Mouse (Mus musculus): ENCODE data around the gene Ccdc51.

Ccdc51 gene

DNA sequence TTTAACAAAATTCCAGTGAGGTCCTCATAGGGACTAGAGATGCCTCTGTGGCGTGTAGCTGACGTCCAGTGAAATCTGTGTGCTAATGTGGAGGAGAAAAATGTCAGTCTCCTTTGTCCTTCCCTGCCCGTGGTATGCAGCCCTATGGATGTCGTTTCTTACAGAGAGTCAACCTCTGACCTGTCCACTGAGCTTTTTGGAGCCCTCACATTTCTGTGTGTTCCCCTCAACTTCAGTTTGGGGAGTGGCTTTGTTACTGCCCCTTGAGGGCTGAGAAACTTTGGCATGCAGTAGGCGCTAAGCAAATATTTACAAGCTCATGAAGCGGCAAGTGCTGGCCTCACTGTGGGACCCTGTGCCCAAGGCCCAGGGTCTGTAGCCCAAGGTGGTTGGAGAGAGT, 15.0 kb downstream of the Ccdc51 start:
- peak; percentile 56 for DNase-seq

DNA sequence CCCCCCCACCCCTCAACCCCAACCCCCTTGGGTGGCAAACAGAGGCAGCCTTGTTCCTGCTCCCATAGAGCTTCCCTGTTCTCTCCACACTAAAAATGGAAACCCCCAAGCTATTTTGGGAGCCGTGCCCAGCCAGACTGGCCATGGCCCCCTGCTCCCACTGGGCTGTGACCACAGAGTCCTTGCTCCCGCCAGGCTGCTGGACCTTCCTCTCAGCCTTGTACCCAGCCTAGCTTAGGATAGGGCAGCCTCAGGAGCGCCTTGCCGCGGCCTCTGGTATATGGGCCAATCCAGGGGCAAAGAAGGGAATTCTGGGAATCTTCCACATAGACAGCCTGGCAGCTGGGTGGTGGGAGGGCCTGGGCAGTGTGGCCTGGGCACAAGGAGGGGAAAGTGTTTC, 15.5 kb downstream of the Ccdc51 start:
- peak; percentile 55 for DNase-seq

DNA sequence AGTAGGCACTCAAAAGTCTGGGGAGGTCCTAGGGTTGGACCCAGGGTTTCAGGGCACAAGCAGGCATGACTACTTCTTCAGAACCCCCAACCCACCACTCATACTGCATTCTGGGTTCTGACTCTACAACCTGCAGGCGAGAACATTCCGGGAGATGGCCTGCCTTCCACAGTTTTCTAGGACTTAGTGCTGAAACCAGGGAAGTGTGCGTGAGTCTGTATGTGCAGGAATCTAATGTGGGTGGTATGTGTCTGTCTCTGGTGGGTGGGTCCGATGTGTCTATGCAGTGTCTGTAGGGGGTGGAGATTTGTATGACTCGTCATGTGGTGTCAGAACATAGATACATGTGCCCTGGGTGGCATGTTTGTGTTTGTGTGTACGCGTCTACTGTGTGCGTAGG, 16.1 kb downstream of the Ccdc51 start:
- peak; percentile 17 for DNase-seq

DNA sequence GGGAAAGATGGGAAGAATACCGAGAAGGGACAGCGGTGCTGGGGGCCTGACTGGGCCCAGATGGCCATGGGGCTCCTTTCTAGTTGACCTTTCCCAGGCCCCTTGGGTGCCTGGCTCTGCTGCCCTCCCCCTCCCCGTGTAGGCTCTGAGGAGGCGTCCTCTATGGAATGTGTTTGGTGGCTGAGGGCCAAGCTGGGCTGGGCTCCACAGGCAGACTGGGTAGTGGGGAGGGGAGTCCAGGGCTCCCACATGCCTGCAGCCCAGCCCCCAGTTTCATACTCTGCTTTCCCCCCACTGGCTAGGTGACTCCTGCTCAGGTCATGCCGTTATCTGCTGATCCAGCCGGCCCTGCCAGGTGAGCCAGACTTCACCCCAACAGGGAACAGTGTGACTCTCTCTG, 16.7 kb downstream of the Ccdc51 start:
- DNase-seq, result peak; percentile 87

DNA sequence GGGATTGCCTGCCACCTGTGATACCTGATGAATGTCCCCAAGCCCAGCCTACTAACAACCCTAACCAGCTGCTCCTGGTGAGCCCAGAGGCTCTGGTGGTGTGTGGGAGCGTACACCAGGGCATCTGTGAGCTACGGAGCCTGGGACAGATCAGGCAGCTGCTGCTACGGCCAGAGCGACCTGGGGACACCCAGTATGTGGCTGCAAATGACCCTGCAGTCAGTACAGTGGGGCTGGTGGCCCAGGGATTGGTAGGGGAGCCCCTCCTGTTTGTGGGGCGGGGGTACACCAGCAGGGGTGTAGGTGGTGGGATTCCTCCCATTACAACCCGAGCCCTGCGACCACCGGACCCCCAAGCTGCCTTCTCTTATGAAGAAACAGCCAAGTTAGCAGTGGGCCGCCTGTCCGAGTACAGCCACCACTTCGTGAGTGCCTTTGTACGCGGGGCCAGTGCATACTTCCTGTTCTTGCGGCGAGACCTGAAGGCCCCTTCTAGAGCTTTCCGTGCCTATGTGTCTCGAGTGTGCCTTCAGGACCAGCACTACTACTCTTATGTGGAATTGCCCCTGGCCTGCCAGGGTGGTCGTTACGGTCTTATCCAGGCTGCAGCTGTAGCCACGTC, 18.1 kb downstream of the Ccdc51 start:
- DNase-seq, result no peak

DNA sequence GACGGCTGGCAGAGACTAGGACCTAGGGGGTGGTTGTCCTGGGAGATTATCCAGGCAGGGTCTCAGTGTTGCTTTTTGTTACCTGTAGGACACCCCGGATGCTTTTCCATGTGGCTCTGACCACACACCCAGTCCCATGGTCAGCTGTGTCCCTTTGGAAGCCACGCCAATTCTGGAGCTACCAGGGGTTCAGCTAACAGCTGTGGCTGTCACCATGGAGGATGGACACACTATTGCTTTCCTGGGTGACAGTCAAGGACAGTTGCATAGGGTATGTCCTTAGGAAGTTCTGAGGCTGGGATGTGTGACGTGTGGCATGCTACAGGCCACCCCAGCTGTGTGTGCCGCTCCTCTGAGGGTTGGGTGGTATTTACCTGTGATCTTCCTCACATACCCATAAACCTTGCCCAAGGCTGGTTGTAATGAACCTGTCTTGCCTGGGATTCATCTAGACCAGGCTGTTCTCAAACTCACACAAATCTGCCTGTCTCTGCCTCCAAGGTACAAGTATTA, 19.7 kb downstream of the Ccdc51 start:
- DNase-seq, result no peak

DNA sequence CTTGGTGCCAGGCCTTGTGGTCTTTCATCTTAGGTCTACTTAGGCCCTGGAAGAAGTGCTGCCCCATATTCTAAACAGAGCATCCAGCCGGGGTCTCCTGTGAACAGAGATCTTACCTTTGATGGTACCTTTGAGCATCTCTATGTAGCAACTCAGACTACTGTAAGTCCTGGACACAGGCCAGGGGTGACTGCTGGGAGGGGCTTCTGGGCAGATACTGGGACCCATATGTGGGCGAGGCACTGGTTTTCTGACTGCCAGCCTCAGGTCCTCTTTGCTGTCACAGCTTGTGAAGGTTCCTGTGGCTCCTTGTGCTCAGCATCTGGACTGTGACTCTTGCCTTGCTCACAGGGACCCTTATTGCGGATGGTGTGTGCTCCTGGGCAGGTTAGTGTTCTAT, 20.2 kb downstream of the Ccdc51 start:
- DNase-seq, result no peak

DNA sequence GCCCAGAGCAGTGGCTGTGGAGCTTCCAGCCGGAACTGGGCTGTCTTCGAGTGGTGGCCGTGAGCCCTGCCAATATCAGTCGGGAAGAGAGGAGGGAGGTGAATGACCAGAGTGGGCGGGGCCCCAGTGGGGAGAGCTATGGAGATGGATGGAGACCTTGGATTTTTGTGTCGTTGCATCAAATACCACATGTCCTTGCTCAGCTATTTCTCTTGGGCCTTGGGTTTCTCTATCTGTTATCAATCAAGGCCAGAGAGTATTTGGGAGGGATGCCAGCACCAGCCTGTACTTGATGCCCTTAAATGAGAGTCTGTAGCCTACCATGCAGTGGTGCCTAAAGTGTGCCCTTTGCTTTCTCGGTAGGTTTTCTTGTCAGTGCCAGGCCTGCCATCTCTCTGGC, 21.0 kb downstream of the Ccdc51 start:
- DNase-seq, result peak; percentile 39

DNA sequence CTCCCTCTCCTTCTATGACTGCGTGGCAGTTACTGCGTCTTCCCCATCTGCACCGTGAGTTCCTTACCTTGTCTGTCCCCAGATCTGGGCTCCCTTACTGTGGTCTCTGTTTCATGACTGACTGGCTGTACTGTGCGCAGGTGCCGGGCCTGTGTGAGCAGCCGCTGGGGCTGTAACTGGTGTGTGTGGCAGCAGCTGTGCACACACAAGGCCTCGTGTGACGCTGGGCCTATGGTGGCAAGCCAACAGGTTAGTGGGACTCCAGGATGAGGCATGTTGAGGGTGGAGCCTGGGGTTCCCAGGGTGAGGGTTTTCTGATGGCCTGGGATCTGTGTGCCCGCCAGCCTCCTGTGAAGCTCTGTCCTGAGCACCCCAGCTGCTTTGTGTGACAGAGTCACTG, 21.8 kb downstream of the Ccdc51 start:
- no peak for DNase-seq

DNA sequence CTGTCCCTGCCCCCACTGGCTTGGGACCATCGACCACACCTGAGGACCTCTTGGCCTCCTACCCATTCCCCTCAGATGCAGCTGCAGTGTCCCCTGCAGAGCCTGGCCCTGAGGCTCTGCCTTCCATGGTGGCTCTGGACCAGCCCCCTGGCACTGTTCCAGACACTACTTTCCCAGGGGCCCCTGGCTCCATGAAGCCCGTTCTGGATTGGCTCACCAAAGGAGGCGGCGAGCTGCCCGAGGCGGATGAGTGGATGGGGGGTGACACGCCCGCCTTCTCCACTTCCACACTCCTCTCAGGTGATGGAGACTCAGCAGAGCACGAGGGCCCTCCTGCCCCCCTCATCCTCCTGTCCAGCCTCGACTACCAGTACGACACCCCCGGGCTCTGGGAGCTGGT, 22.7 kb downstream of the Ccdc51 start:
- peak; percentile 46 for DNase-seq

DNA sequence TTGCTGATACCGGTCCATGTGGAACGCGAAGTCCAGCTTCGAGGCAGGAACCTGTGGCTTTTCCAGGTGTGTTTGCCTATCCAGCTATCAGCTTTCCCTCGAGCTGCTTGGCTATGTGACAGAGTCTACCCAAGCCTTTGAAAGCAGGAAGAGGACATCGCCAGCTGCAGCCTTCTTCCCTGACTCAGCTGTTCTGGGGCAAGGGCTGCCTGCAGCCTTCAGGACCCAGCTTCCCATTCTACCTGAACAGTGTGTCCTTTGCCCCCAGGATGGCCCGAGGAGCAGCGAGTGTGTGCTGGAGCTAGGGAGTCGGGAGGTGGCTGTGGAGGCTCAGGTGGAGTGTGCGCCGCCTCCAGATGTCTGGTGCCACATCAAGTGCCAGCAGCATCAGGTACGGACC, 23.4 kb downstream of the Ccdc51 start:
- DNase-seq, result no peak

DNA sequence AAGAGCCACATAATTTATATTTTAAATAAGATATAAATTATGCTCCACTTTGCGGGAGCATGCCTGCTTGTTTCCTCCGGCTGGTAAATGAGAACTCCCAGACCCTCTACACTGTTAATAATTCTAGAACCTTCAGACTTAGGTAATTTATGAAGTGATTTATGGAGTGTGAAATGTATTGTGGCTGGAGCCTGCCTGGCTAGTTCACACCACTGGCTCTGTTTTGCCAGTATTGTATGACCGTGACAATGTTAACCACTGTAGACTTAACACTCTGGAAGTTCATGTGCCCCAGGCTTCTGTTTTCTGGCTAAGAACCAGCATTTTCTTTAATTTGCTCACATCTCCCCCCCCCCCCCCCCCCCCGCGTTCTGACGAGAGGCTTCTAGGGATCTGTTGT, 25.0 kb downstream of the Ccdc51 start:
- DNase-seq, result no peak

DNA sequence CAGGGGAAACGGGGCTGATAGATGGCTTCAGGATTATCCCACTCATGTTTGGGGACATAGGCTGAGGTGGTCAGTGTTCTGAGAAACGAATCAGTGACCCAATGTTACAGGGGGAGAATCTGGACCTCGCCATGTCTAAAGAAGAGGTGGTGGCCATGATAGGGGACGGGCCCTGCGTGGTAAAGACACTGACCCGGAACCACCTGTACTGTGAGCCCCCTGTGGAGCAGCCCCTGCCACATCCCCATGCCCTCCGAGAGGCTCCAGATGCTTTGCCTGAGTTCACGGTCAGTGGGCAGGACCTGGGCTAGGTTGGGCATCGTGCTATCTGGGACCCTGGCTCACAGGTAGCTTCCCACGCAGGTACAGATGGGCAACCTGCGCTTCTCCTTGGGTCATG, 27.9 kb downstream of the Ccdc51 start:
- no peak for DNase-seq

DNA sequence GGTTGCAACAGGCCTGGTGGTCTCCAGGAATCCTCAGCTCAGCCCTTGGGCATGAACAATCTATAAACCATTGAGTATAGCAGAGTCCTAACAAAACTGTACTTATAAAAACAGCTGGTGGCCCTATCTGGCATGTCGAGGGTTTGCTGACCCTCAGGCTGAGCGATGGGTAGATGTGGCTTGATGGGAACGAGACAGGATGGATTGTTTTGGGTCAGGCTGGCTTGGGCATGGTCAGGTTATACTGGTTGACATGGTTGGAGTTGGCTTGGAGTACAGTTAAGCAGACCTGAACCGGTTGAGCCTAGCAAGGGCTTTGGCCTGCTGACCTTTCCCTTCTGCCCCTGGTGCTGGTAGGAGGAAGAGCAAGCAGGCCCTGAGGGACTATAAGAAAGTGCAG, 28.8 kb downstream of the Ccdc51 start:
- DNase-seq, result no peak

DNA sequence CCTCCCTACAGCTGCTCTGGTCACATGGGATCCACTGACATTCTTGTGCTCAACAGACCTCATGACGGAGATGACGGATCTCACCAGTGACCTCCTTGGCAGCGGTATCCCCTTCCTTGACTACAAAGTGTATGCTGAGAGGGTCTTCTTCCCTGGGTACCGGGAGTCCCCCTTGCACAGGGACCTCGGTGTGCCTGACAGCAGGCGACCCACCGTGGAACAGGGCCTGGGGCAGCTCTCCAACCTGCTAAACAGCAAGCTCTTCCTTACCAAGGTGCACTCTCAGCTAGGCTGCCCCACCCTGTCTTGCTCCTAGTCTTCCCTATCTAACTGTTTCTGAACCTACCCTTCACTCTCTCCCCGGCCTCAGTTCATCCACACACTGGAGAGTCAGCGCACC, 29.3 kb downstream of the Ccdc51 start:
- no peak for DNase-seq

DNA sequence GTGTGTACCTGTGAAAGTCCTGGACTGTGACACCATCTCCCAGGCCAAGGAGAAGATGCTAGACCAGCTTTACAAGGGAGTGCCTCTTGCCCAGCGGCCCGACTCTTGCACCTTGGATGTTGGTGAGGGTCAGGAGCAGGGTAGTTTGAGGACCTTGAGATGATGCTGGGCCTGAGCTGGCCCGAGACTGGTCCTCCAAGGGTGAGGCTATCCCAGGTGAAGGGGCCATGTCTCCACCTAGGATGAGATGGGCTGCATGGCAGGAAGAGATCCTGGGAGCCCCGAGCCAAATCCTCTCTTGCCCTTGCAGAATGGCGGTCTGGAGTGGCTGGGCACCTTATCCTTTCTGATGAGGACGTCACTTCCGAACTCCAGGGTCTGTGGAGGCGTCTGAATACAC, 31.0 kb downstream of the Ccdc51 start:
- DNase-seq, result no peak

DNA sequence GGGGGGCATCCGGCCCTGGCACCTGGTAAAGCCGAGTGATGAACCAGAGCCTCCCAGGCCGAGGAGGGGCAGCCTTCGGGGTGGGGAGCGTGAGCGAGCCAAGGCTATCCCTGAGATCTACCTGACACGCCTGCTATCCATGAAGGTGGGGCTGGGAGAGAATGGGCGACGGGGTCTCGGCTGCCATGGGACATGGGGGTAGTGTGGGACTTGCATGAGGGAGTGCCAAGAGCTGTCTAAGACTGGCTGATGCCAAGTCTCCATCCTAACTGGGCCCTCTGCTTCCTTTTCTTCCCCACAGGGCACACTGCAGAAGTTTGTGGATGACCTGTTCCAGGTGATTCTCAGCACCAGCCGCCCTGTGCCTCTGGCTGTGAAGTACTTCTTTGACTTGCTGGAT, 32.0 kb downstream of the Ccdc51 start:
- no peak for DNase-seq

DNA sequence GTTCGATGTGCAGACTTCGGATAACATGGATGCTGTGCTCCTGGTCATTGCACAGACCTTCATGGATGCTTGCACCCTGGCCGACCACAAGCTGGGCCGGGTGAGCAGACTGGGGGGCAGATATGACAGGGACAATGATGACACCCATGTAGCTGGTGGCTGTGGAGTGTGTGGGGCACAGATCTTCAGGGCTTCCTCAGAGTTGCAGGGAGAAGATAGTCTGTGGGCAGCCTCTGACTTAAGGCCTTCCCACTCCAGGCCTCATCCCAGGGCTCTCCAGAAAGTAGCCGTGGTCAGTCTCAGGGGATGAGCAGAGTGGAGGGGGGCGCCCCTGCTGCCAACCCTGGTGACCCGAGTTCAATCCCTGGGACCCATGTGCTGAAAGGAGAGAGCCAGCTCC, 32.6 kb downstream of the Ccdc51 start:
- DNase-seq, result no peak

DNA sequence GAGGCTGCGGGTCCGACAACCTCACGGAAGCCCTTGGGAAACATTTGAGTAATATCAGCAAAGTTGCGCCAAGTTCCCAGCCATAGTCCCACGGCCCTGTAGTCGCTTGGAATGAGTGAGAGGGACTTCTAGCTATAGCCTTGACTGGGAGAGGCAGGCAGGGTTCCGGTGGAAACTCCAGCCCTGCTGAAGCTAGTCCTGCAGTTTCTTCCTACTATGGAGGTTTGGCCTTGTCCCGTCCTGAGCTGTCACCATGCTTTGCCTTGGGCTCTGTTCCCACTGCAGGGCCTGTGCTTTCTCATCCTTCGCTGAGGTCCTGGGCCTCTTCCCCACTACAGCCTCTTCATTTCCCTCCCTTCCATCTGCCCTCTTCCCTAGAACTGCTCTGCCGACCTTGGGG, 33.9 kb downstream of the Ccdc51 start:
- DNase-seq, result no peak

DNA sequence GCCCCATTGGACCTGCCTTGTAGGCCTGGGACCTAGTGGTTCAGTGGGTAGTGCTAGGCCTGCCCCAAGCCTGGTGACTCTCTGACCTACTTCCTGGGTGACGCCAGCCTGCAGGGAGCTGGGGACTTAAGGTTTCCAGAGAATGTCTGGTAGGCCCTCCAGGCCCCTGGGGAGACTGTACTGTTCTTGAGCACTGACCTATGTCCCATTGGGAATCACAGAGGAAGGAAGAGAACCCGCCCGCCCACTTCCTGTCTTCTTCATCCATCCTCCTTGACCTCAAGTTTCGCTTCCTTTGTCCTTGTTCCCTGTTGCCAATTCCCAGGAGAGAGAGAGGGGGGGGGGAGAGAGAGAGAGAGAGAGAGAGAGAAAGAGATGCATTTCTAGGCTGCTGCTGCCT, 35.8 kb downstream of the Ccdc51 start:
- peak; percentile 72 for DNase-seq

DNA sequence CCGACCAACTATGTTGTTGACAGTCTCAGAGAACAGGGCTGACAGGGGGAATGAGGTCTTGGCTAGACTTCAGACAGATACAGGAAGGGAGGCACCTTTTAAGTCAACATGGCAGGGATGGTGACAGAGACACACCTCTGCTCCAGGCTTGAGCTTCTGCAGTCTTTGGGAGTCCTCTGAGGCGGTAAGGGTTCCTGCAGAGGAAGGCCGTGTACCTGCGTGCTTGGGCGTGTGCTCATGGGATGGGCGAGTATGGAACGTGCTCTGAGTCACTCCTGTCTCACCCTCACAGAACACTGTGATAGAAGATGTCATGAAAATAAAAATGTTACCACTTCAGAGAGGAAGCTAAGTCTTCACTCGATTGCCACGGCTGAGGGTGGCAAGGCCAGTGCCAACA, 37.3 kb downstream of the Ccdc51 start:
- DNase-seq, result no peak

DNA sequence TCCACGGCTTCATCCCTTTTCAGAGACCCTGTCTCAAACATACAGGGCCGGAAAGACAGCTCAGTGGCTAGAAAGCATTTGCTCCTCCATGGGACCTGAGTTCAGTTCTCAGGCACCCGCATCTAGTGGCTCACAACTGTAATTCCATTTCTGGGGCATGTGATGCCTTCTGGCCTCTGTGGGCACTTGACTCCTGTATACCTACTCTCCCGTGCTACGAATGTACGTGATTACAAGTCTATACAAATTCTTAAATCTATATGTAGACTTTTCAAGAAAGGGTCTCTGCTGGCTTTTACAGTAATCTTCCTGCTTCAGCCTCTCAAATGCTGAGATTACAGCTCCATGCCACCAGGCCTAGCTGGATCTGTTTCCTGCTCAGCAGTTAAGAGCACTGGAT, 38.7 kb downstream of the Ccdc51 start:
- DNase-seq, result no peak

DNA sequence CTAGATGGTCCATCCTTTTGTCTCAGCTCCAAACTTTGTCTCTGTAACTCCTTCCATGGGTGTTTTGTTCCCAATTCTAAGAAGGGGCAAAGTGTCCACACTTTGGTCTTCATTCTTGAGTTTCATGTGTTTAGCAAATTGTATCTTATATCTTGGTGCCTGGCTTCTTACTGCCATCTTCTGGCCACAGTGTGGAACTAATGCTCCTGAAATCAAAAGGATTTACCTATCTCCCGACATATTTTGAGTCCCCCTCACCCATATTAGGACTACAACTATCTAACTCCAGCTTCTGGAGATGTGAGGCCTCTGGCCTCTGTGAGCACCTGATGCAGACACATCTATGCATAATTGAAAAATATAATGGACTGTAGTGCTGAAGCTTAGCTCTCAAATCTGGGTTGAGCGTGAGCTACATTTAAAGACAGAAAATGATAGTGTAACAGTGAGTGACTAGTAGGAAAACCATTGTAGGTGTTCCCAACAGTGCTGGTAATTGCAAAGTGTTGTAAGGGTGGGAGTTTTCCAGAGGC, 40.3 kb downstream of the Ccdc51 start:
- peak; percentile 58 for DNase-seq

DNA sequence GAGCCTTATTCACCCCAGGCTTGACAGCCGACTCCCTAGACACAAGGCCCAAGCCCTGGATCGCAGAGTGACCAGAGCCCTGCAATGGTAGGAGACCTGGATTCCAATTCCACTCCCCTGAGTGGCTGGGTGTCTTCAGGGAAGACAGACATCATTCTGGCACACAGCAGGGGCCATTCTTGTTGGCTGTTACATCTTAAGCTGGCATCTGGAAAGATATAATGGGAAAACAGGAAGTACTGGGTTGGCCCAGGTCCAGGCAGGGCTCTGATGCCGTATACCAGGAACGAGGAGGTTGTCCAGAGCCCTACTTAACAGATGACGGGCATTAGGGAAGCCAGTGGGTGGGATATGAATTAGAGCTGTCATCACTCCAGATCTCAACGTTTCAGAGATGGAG, 41.0 kb downstream of the Ccdc51 start:
- DNase-seq, result peak; percentile 44

DNA sequence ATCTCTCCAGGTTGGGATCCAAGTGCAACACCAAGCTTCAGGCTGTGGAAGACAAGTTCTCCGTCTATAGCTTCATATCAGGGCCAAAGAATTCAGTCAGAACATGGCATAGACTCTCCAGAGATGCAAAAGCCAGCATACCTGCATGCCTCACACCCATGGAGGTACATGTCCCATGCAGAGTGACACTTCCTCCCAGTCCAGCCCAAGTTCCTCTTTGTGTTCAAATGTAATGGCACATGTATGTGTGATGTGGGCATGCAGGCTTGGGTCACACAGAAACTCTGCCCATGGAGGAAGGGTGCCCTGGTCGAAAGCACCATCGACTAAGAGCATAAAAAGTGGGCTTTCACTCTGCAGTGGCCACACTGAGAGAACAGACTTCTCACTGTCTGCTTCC, 41.9 kb downstream of the Ccdc51 start:
- DNase-seq, result no peak
